Mouse (Mus musculus) bone marrow, adult 2 months (tissue): ENCODE data around the gene Tff1.

ENCODE experiments used
- CTCF ChIP-seq: fragments of 200-500 bp; IDR thresholded peaks from 2 replicates; pipeline ENCODE4 v1.5.1; 2011; ENCODE audit warnings: low read length, control low read depth; ENCODE audit not compliant: control insufficient read depth, insufficient read depth
- POLR2A ChIP-seq: fragments of 200-500 bp; IDR thresholded peaks from 2 replicates; pipeline ENCODE4 v1.6.1; 2011; ENCODE audit warnings: low read depth, mild to moderate bottlenecking, control low read depth, low read length, borderline replicate concordance; ENCODE audit not compliant: control insufficient read depth

- no peak for TF ChIP-seq POLR2A
- no peak for TF ChIP-seq CTCF
Measured at GRCm38 (mm10) chr17:31211881-31212280, 46.8 kb upstream of the Tff1 start.
